Mouse (Mus musculus): ENCODE data around the gene Arpp19. TPM values are rescaled to one million over a fixed set of nuclear protein-coding genes. Genes with fewer than 3 reads are reported as not detected.

Gene Arpp19
- polyA plus RNA-seq, 1 experiment from 2014 or later, result 357 TPM

GRCm38 (mm10) chr9:75019592-75019991 is 17.8 kb upstream of the Arpp19 start:
- DNase-seq (ENCODE audit: low spot score), result no peak
- H3K4me3 ChIP-seq, result no peak overlapping the region
- 94% methylated on average over 3 of the region's 3 CpGs for WGBS
- 0 out of 2 replicates have a peak overlapping the region, but pooled peaks have one; percentile 23 for H3K27ac ChIP-seq (replicated peaks)
- peaks cover 18% of the 10 kb centered on the region for H3K36me3 ChIP-seq
- H3K27me3 ChIP-seq (ENCODE audit: low read depth, poor library complexity, severe bottlenecking), result no peaks in the 10 kb centered on the region
- no peaks in the 10 kb centered on the region for H3K9me3 ChIP-seq (replicated peaks)
- H3K4me1 ChIP-seq, result 0 out of 2 replicates have a peak, but pooled peaks cover 6% of the 10 kb centered on the region

GRCm38 (mm10) chr9:75020561-75020960 is 16.9 kb upstream of the Arpp19 start:
- DNase-seq (ENCODE audit: low spot score), result no peak
- 80% methylated on average over 4 of the region's 4 CpGs for WGBS
- Histone ChIP-seq H3K36me3 (peaks cover 20% of the 10 kb centered on the region), H3K27me3 (ENCODE audit: low read depth, poor library complexity, severe bottlenecking) (no peaks in the 10 kb centered on the region), H3K27ac (replicated peaks) (no peak overlapping the region), H3K9me3 (replicated peaks) (no peaks in the 10 kb centered on the region), H3K4me3 (no peak overlapping the region), H3K4me1 (0 out of 2 replicates have a peak, but pooled peaks cover 6% of the 10 kb centered on the region)

GRCm38 (mm10) chr9:75022546-75022945 is 14.9 kb upstream of the Arpp19 start:
- Histone ChIP-seq H3K27ac (replicated peaks) (no peak overlapping the region), H3K4me1 (0 out of 2 replicates have a peak, but pooled peaks cover 6% of the 10 kb centered on the region), H3K36me3 (peaks cover 18% of the 10 kb centered on the region), H3K4me3 (no peak overlapping the region), H3K9me3 (replicated peaks) (no peaks in the 10 kb centered on the region), H3K27me3 (ENCODE audit: low read depth, poor library complexity, severe bottlenecking) (no peaks in the 10 kb centered on the region)
- WGBS, result 91% methylated on average over 7 of the region's 7 CpGs
- no peak for DNase-seq (ENCODE audit: low spot score)

GRCm38 (mm10) chr9:75023150-75023894 is 14.1 kb upstream of the Arpp19 start:
- peaks cover 18% of the 10 kb centered on the region for H3K36me3 ChIP-seq
- no peaks in the 10 kb centered on the region for H3K9me3 ChIP-seq (replicated peaks)
- DNase-seq (ENCODE audit: low spot score), result no peak
- H3K27me3 ChIP-seq (ENCODE audit: low read depth, poor library complexity, severe bottlenecking), result no peaks in the 10 kb centered on the region
- 80% methylated on average over 5 of the region's 5 CpGs for WGBS
- H3K27ac ChIP-seq (replicated peaks), result no peak overlapping the region
- 0 out of 2 replicates have a peak, but pooled peaks cover 6% of the 10 kb centered on the region for H3K4me1 ChIP-seq
- H3K4me3 ChIP-seq, result no peak overlapping the region

- 0 out of 2 replicates have a peak, but pooled peaks cover 6% of the 10 kb centered on the region for H3K4me1 ChIP-seq
- no peaks in the 10 kb centered on the region for H3K9me3 ChIP-seq (replicated peaks)
- no peak overlapping the region for H3K4me3 ChIP-seq
- H3K27ac ChIP-seq (replicated peaks), result no peak overlapping the region
- H3K36me3 ChIP-seq, result peaks cover 14% of the 10 kb centered on the region
- no peak for DNase-seq (ENCODE audit: low spot score)
- no peaks in the 10 kb centered on the region for H3K27me3 ChIP-seq (ENCODE audit: low read depth, poor library complexity, severe bottlenecking)
- 55% methylated on average over 7 of the region's 7 CpGs for WGBS
These were observed 13.3 kb upstream of the Arpp19 start for GRCm38 (mm10) chr9:75024089-75024488.

GRCm38 (mm10) chr9:75025689-75026088 is 11.7 kb upstream of the Arpp19 start:
- WGBS, result 68% methylated on average over 6 of the region's 6 CpGs
- Histone ChIP-seq H3K9me3 (replicated peaks) (no peaks in the 10 kb centered on the region), H3K4me3 (no peak overlapping the region), H3K36me3 (peaks cover 7% of the 10 kb centered on the region; the same call in 1 of the 2 replicates), H3K27ac (replicated peaks) (no peak overlapping the region), H3K4me1 (0 out of 2 replicates have a peak, but pooled peaks cover 6% of the 10 kb centered on the region), H3K27me3 (ENCODE audit: low read depth, poor library complexity, severe bottlenecking) (no peaks in the 10 kb centered on the region)
- DNase-seq (ENCODE audit: low spot score), result no peak

GRCm38 (mm10) chr9:75032408-75032807 is 5.0 kb upstream of the Arpp19 start:
- WGBS, result 97% methylated on average over 1 of the region's 1 CpGs
- Histone ChIP-seq H3K27ac (replicated peaks) (no peak overlapping the region), H3K36me3 (no peaks in the 10 kb centered on the region), H3K9me3 (replicated peaks) (no peaks in the 10 kb centered on the region), H3K27me3 (ENCODE audit: low read depth, poor library complexity, severe bottlenecking) (no peaks in the 10 kb centered on the region), H3K4me3 (no peak overlapping the region), H3K4me1 (peaks cover 4% of the 10 kb centered on the region)
- no peak for DNase-seq (ENCODE audit: low spot score)

- Histone ChIP-seq H3K27me3 (ENCODE audit: low read depth, poor library complexity, severe bottlenecking) (no peaks in the 10 kb centered on the region), H3K27ac (replicated peaks) (no peak overlapping the region), H3K4me1 (peaks cover 5% of the 10 kb centered on the region), H3K4me3 (no peak overlapping the region), H3K36me3 (no peaks in the 10 kb centered on the region), H3K9me3 (replicated peaks) (no peaks in the 10 kb centered on the region)
- WGBS, result 64% methylated on average over 7 of the region's 7 CpGs
- DNase-seq (ENCODE audit: low spot score), result peak; percentile 10
These were observed 4.3 kb upstream of the Arpp19 start for GRCm38 (mm10) chr9:75033141-75033540.

GRCm38 (mm10) chr9:75034691-75035090 is 2.7 kb upstream of the Arpp19 start:
- no peak overlapping the region for H3K27ac ChIP-seq (replicated peaks)

GRCm38 (mm10) chr9:75035944-75036343 is 1.5 kb upstream of the Arpp19 start:
- no peak overlapping the region for H3K27ac ChIP-seq (replicated peaks)
- H3K4me1 ChIP-seq, result peaks cover 22% of the 10 kb centered on the region
- WGBS, result 82% methylated on average over 4 of the region's 4 CpGs
- peak; percentile 1 for DNase-seq (ENCODE audit: low spot score)
- no peak overlapping the region for H3K4me3 ChIP-seq
- no peaks in the 10 kb centered on the region for H3K9me3 ChIP-seq (replicated peaks)
- no peaks in the 10 kb centered on the region for H3K27me3 ChIP-seq (ENCODE audit: low read depth, poor library complexity, severe bottlenecking)
- H3K36me3 ChIP-seq, result peaks cover 7% of the 10 kb centered on the region; the same call in 1 of the 2 replicates

More at GRCm38 (mm10) chr9:75034691-75035090, 2.7 kb upstream of the Arpp19 start:
- Histone ChIP-seq H3K4me3 (no peak overlapping the region), H3K36me3 (no peaks in the 10 kb centered on the region), H3K9me3 (replicated peaks) (no peaks in the 10 kb centered on the region), H3K27me3 (ENCODE audit: low read depth, poor library complexity, severe bottlenecking) (no peaks in the 10 kb centered on the region), H3K4me1 (peaks cover 19% of the 10 kb centered on the region)
- peak; percentile 6 for DNase-seq (ENCODE audit: low spot score)
- 57% methylated on average over 1 of the region's 1 CpGs for whole genome bisulfite sequencing

GRCm38 (mm10) chr9:75038357-75038688 is 909 bp downstream of the Arpp19 start:
- peaks cover 16% of the 10 kb centered on the region for H3K36me3 ChIP-seq
- no peak for DNase-seq (ENCODE audit: low spot score)
- no peaks in the 10 kb centered on the region for H3K27me3 ChIP-seq (ENCODE audit: low read depth, poor library complexity, severe bottlenecking)
- peaks cover 22% of the 10 kb centered on the region for H3K4me1 ChIP-seq
- peak overlapping the region; percentile 99 for H3K4me3 ChIP-seq
- WGBS, result 2% methylated on average over 10 of the region's 10 CpGs
- peak overlapping the region; percentile 92 for H3K27ac ChIP-seq (replicated peaks)
- H3K9me3 ChIP-seq (replicated peaks), result no peaks in the 10 kb centered on the region

- Histone ChIP-seq H3K4me3 (no peak overlapping the region), H3K4me1 (peaks cover 22% of the 10 kb centered on the region), H3K27ac (replicated peaks) (no peak overlapping the region), H3K27me3 (ENCODE audit: low read depth, poor library complexity, severe bottlenecking) (no peaks in the 10 kb centered on the region), H3K36me3 (peaks cover 28% of the 10 kb centered on the region), H3K9me3 (replicated peaks) (no peaks in the 10 kb centered on the region)
- WGBS, result 94% methylated on average over 2 of the region's 2 CpGs
- DNase-seq (ENCODE audit: low spot score), result no peak
These were observed 3.2 kb downstream of the Arpp19 start for GRCm38 (mm10) chr9:75040566-75040965.

- Histone ChIP-seq H3K27ac (replicated peaks) (no peak overlapping the region), H3K9me3 (replicated peaks) (no peaks in the 10 kb centered on the region), H3K4me3 (no peak overlapping the region), H3K36me3 (peaks cover 43% of the 10 kb centered on the region), H3K4me1 (peaks cover 22% of the 10 kb centered on the region), H3K27me3 (ENCODE audit: low read depth, poor library complexity, severe bottlenecking) (no peaks in the 10 kb centered on the region)
- DNase-seq (ENCODE audit: low spot score), result peak; percentile 1
- WGBS, result 85% methylated on average over 2 of the region's 2 CpGs
These were observed 4.6 kb downstream of the Arpp19 start for GRCm38 (mm10) chr9:75041840-75042525.
